Mouse (Mus musculus): ENCODE results near the gene Slc38a4. TPM values are rescaled to one million over a fixed set of nuclear protein-coding genes. Genes with fewer than 3 reads are reported as not detected.

Gene Slc38a4
- polyA plus RNA-seq, 1 experiment from 2014 or later, result 88.4 TPM

GRCm38 (mm10) chr15:97029064-97029791 is 26.5 kb downstream of the Slc38a4 start:
- ATAC-seq (ENCODE audit: low FRiP score, low TSS enrichment), result no peak
- no peak overlapping the region for H3K9ac ChIP-seq (ENCODE audit: low read depth, low read length)
- no peaks in the 10 kb centered on the region for H3K36me3 ChIP-seq (ENCODE audit: control insufficient read depth, insufficient read depth, low read length)
- H3K4me3 ChIP-seq (ENCODE audit: low read length), result no peak overlapping the region
- H3K4me1 ChIP-seq (ENCODE audit: control insufficient read depth, insufficient read depth, low read length), result peaks cover 8% of the 10 kb centered on the region
- 87% methylated on average over 9 of the region's 9 CpGs for WGBS
- no peaks in the 10 kb centered on the region for H3K9me3 ChIP-seq (ENCODE audit: control insufficient read depth, low read length)
- H3K27ac ChIP-seq (ENCODE audit: low read depth, low read length), result no peak overlapping the region
- H3K27me3 ChIP-seq (ENCODE audit: control insufficient read depth, insufficient read depth, low read length), result no peaks in the 10 kb centered on the region
- no peak overlapping the region for H3K4me2 ChIP-seq (replicated peaks; ENCODE audit: low read depth, low read length)

GRCm38 (mm10) chr15:97028651-97029050 is 27.1 kb downstream of the Slc38a4 start:
- Histone ChIP-seq H3K27me3 (ENCODE audit: control insufficient read depth, insufficient read depth, low read length) (no peaks in the 10 kb centered on the region), H3K9me3 (ENCODE audit: control insufficient read depth, low read length) (no peaks in the 10 kb centered on the region), H3K27ac (ENCODE audit: low read depth, low read length) (no peak overlapping the region), H3K36me3 (ENCODE audit: control insufficient read depth, insufficient read depth, low read length) (no peaks in the 10 kb centered on the region), H3K4me2 (replicated peaks; ENCODE audit: low read depth, low read length) (no peak overlapping the region), H3K4me3 (ENCODE audit: low read length) (no peak overlapping the region), H3K4me1 (ENCODE audit: control insufficient read depth, insufficient read depth, low read length) (peaks cover 7% of the 10 kb centered on the region), H3K9ac (ENCODE audit: low read depth, low read length) (no peak overlapping the region)
- WGBS, result 64% methylated on average over 11 of the region's 11 CpGs
- no peak for ATAC-seq (ENCODE audit: low FRiP score, low TSS enrichment)

GRCm38 (mm10) chr15:97028046-97028634 is 27.6 kb downstream of the Slc38a4 start:
- no peak for ATAC-seq (ENCODE audit: low FRiP score, low TSS enrichment)
- Histone ChIP-seq H3K4me3 (ENCODE audit: low read length) (no peak overlapping the region), H3K9me3 (ENCODE audit: control insufficient read depth, low read length) (no peaks in the 10 kb centered on the region), H3K4me1 (ENCODE audit: control insufficient read depth, insufficient read depth, low read length) (0 out of 2 replicates have a peak, but pooled peaks cover 3% of the 10 kb centered on the region), H3K27ac (ENCODE audit: low read depth, low read length) (no peak overlapping the region), H3K36me3 (ENCODE audit: control insufficient read depth, insufficient read depth, low read length) (no peaks in the 10 kb centered on the region), H3K9ac (ENCODE audit: low read depth, low read length) (no peak overlapping the region), H3K4me2 (replicated peaks; ENCODE audit: low read depth, low read length) (no peak overlapping the region), H3K27me3 (ENCODE audit: control insufficient read depth, insufficient read depth, low read length) (no peaks in the 10 kb centered on the region)
- WGBS, result 36% methylated on average over 4 of the region's 4 CpGs

GRCm38 (mm10) chr15:97026670-97027069 is 29.1 kb downstream of the Slc38a4 start:
- Histone ChIP-seq H3K9ac (ENCODE audit: low read depth, low read length) (no peak overlapping the region), H3K4me1 (ENCODE audit: control insufficient read depth, insufficient read depth, low read length) (0 out of 2 replicates have a peak, but pooled peaks cover 3% of the 10 kb centered on the region), H3K9me3 (ENCODE audit: control insufficient read depth, low read length) (no peaks in the 10 kb centered on the region), H3K27me3 (ENCODE audit: control insufficient read depth, insufficient read depth, low read length) (no peaks in the 10 kb centered on the region), H3K4me2 (replicated peaks; ENCODE audit: low read depth, low read length) (no peak overlapping the region), H3K36me3 (ENCODE audit: control insufficient read depth, insufficient read depth, low read length) (no peaks in the 10 kb centered on the region), H3K27ac (ENCODE audit: low read depth, low read length) (no peak overlapping the region), H3K4me3 (ENCODE audit: low read length) (no peak overlapping the region)
- WGBS, result 67% methylated on average over 6 of the region's 6 CpGs
- no peak for ATAC-seq (ENCODE audit: low FRiP score, low TSS enrichment)

DNA sequence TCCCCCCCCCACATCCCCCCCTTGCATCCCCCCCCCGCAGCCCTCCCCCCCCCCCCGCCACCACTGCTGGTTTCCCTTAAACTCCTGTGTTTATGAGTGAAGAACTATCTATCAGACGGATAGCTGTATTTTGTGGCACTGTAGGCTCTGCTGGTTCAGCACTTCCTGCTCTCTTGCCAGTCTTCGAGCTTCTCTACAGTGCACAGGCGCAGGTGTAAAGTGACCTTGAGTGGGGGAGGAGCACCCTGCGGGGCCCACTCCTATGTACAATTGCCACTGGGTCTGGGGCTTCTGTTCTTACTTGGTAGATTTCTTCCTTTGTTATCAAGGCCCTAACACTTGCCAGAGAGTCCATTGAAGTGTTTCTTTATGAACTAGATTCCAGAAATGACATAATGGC is 33.0 kb downstream of the Slc38a4 start:
- no peaks in the 10 kb centered on the region for H3K36me3 ChIP-seq (ENCODE audit: control insufficient read depth, insufficient read depth, low read length)
- H3K9ac ChIP-seq (ENCODE audit: low read depth, low read length), result no peak overlapping the region
- no peak overlapping the region for H3K4me2 ChIP-seq (replicated peaks; ENCODE audit: low read depth, low read length)
- no peak overlapping the region for H3K4me3 ChIP-seq (ENCODE audit: low read length)
- 67% methylated on average over 5 of the region's 6 CpGs for WGBS
- H3K27me3 ChIP-seq (ENCODE audit: control insufficient read depth, insufficient read depth, low read length), result no peaks in the 10 kb centered on the region
- no peak overlapping the region for H3K27ac ChIP-seq (ENCODE audit: low read depth, low read length)
- no peaks in the 10 kb centered on the region for H3K4me1 ChIP-seq (ENCODE audit: control insufficient read depth, insufficient read depth, low read length)
- ATAC-seq (ENCODE audit: low FRiP score, low TSS enrichment), result no peak
- H3K9me3 ChIP-seq (ENCODE audit: control insufficient read depth, low read length), result no peaks in the 10 kb centered on the region

DNA sequence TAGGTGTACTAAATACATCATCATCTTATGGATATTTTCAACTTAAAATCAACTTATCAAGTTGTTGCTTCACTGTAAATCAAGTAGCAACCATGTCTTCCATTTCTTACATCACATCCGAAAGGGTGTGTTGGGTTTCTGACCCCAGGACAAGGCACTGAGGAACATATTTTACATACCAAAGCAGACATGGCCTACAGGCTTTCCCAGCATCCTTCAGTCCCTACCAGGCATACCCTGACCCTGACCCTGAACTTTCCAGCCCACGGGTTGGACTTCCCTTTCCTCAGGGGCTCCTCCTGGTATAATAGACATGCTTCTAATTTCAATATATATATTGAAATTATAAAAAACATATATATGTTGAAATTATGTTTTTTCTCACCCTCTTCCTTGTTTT is 33.5 kb downstream of the Slc38a4 start:
- H3K9ac ChIP-seq (ENCODE audit: low read depth, low read length), result no peak overlapping the region
- no peak overlapping the region for H3K4me3 ChIP-seq (ENCODE audit: low read length)
- no peaks in the 10 kb centered on the region for H3K4me1 ChIP-seq (ENCODE audit: control insufficient read depth, insufficient read depth, low read length)
- H3K9me3 ChIP-seq (ENCODE audit: control insufficient read depth, low read length), result no peaks in the 10 kb centered on the region
- 77% methylated on average over 2 of the region's 2 CpGs for WGBS
- no peaks in the 10 kb centered on the region for H3K27me3 ChIP-seq (ENCODE audit: control insufficient read depth, insufficient read depth, low read length)
- no peak overlapping the region for H3K4me2 ChIP-seq (replicated peaks; ENCODE audit: low read depth, low read length)
- no peak for ATAC-seq (ENCODE audit: low FRiP score, low TSS enrichment)
- H3K36me3 ChIP-seq (ENCODE audit: control insufficient read depth, insufficient read depth, low read length), result no peaks in the 10 kb centered on the region
- H3K27ac ChIP-seq (ENCODE audit: low read depth, low read length), result no peak overlapping the region

- Histone ChIP-seq H3K4me2 (replicated peaks; ENCODE audit: low read depth, low read length) (no peak overlapping the region), H3K4me3 (ENCODE audit: low read length) (no peak overlapping the region), H3K9me3 (ENCODE audit: control insufficient read depth, low read length) (no peaks in the 10 kb centered on the region), H3K9ac (ENCODE audit: low read depth, low read length) (no peak overlapping the region), H3K27ac (ENCODE audit: low read depth, low read length) (no peak overlapping the region), H3K36me3 (ENCODE audit: control insufficient read depth, insufficient read depth, low read length) (peaks cover 5% of the 10 kb centered on the region; the same call in 1 of the 2 replicates), H3K4me1 (ENCODE audit: control insufficient read depth, insufficient read depth, low read length) (no peaks in the 10 kb centered on the region), H3K27me3 (ENCODE audit: control insufficient read depth, insufficient read depth, low read length) (no peaks in the 10 kb centered on the region)
- 78% methylated on average over 6 of the region's 6 CpGs for WGBS
- ATAC-seq (ENCODE audit: low FRiP score, low TSS enrichment), result no peak
Measured at GRCm38 (mm10) chr15:97020221-97020620, 35.5 kb downstream of the Slc38a4 start.

GRCm38 (mm10) chr15:97019323-97019722 is 36.4 kb downstream of the Slc38a4 start:
- ATAC-seq (ENCODE audit: low FRiP score, low TSS enrichment), result no peak
- H3K36me3 ChIP-seq (ENCODE audit: control insufficient read depth, insufficient read depth, low read length), result peaks cover 8% of the 10 kb centered on the region; the same call in 1 of the 2 replicates
- 77% methylated on average over 11 of the region's 11 CpGs for WGBS
- no peaks in the 10 kb centered on the region for H3K9me3 ChIP-seq (ENCODE audit: control insufficient read depth, low read length)
- H3K4me3 ChIP-seq (ENCODE audit: low read length), result no peak overlapping the region
- no peak overlapping the region for H3K4me2 ChIP-seq (replicated peaks; ENCODE audit: low read depth, low read length)
- H3K27me3 ChIP-seq (ENCODE audit: control insufficient read depth, insufficient read depth, low read length), result no peaks in the 10 kb centered on the region
- H3K27ac ChIP-seq (ENCODE audit: low read depth, low read length), result no peak overlapping the region
- no peak overlapping the region for H3K9ac ChIP-seq (ENCODE audit: low read depth, low read length)
- H3K4me1 ChIP-seq (ENCODE audit: control insufficient read depth, insufficient read depth, low read length), result no peaks in the 10 kb centered on the region

GRCm38 (mm10) chr15:97017195-97017594 is 38.6 kb downstream of the Slc38a4 start:
- ATAC-seq (ENCODE audit: low FRiP score, low TSS enrichment), result no peak
- H3K4me2 ChIP-seq (replicated peaks; ENCODE audit: low read depth, low read length), result no peak overlapping the region
- 91% methylated on average over 9 of the region's 9 CpGs for WGBS
- H3K9ac ChIP-seq (ENCODE audit: low read depth, low read length), result no peak overlapping the region
- H3K27me3 ChIP-seq (ENCODE audit: control insufficient read depth, insufficient read depth, low read length), result no peaks in the 10 kb centered on the region
- no peaks in the 10 kb centered on the region for H3K4me1 ChIP-seq (ENCODE audit: control insufficient read depth, insufficient read depth, low read length)
- no peak overlapping the region for H3K4me3 ChIP-seq (ENCODE audit: low read length)
- no peaks in the 10 kb centered on the region for H3K9me3 ChIP-seq (ENCODE audit: control insufficient read depth, low read length)
- no peak overlapping the region for H3K27ac ChIP-seq (ENCODE audit: low read depth, low read length)
- H3K36me3 ChIP-seq (ENCODE audit: control insufficient read depth, insufficient read depth, low read length), result peaks cover 14% of the 10 kb centered on the region; the same call in 1 of the 2 replicates
